Mouse (Mus musculus) MEL (cell line): ENCODE measurements at regions not wholly inside any gene's neighbourhood (a gene's known extent, or its start where the extent isn't known, plus 50 kb on each side); places are given as distances from the start of the nearest gene placed in this dataset.
"Not testable (repeated sequence)": the region's sequence is repeated elsewhere in the genome, so short reads cannot be mapped to it uniquely, and the experiment has no call there.

Experiments used
- CTCF ChIP-seq, 3 experiments: IDR thresholded peaks in 2 of 3; conservative IDR thresholded peaks in 1 of 3; 2 replicates each; pipeline ENCODE4 v1.5.1; 2011 to 2012; ENCODE audit warnings: low read length in 3 of 3, low read depth in 2 of 3, mild to moderate bottlenecking in 2 of 3, improper control_type of control experiment in 1 of 3, inconsistent platforms in 1 of 3, mixed read lengths in 1 of 3, moderate library complexity in 1 of 3; ENCODE audit not compliant: control insufficient read depth in 1 of 3, insufficient read depth in 1 of 3, poor library complexity in 1 of 3, severe bottlenecking in 1 of 3
- GABPA ChIP-seq: IDR thresholded peaks from 2 replicates; pipeline ENCODE4 v1.6.1; 2012; ENCODE audit warnings: low read depth, mild to moderate bottlenecking, inconsistent platforms, low read length, improper control_type of control experiment, moderate library complexity
- MAZ ChIP-seq: IDR thresholded peaks from 2 replicates; pipeline ENCODE4 v1.6.1; 2012; ENCODE audit warnings: low read depth, mild to moderate bottlenecking, inconsistent platforms, low read length, improper control_type of control experiment
- NRF1 ChIP-seq: IDR thresholded peaks from 2 replicates; pipeline ENCODE4 v1.6.1; 2014; ENCODE audit warnings: low read depth, mild to moderate bottlenecking, inconsistent platforms, low read length, improper control_type of control experiment, moderate library complexity; ENCODE audit not compliant: poor library complexity, insufficient read depth, severe bottlenecking
- POLR2A ChIP-seq, 2 experiments: IDR thresholded peaks; 2 replicates each; pipeline ENCODE4 v1.6.1; 2011 to 2012; ENCODE audit warnings: low read length in 2 of 2, mild to moderate bottlenecking in 2 of 2, control low read depth in 1 of 2, improper control_type of control experiment in 1 of 2, low read depth in 1 of 2, moderate library complexity in 1 of 2; ENCODE audit not compliant: control insufficient read depth in 1 of 2, insufficient read depth in 1 of 2, poor library complexity in 1 of 2
- TAL1 ChIP-seq: IDR thresholded peaks from 2 replicates; pipeline ENCODE4 v1.6.1; 2012; ENCODE audit warnings: mild to moderate bottlenecking, inconsistent platforms, low read length, moderate library complexity, mixed read lengths
- ZC3H11A ChIP-seq: IDR thresholded peaks from 2 replicates; pipeline ENCODE4 v1.6.1; 2012; ENCODE audit warnings: low read depth, mild to moderate bottlenecking, inconsistent platforms, low read length, improper control_type of control experiment

DNA sequence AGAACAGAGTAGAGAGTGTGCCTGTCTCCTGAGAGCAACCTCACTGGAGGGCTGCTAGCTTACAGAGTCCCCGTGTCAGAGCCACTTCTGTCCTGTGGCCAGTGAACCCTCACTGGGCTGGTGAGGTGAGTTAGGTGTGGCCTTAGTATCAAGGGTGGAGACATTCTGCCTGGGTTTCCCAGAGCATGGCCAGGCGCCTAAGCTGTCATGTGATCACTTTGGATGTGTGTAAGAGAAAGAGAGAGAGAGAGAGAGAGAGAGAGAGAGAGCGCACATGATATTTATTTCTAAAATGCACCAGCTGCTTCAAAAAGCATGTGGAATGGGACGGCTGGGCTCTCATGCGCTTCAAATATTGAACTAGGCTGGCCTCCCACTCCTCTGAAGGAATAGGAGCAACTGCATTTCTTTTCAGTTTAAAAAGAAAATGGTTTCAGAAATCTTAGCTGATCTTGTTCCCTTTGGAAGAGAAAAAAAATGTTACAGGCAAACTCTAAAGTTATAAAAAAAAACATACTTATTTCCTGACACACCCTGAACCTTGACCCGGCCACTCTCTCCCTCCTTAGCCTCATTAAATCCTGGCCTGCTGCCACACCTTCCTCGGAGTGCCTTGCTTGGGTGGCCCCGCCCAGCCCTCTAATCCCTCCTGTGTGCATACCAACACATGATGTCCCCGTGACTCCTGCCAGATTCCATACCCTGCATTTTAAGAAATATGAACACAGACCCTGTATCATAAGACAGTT is 201.1 kb downstream of the Tcp10c start:
- not testable (repeated sequence) for TF ChIP-seq GABPA; TAL1; NRF1; CTCF (IDR thresholded peaks at IDR 0.05 in 2 of 3, conservative IDR thresholded peaks at IDR 0.05 in 1 of 3; ENCODE audit: control insufficient read depth in 1 of 3, insufficient read depth in 1 of 3, low read depth in 2 of 3, low read length in 3 of 3, poor library complexity in 1 of 3, severe bottlenecking in 1 of 3); ZC3H11A; MAZ; POLR2A (IDR thresholded peaks at IDR 0.05; ENCODE audit: control insufficient read depth in 1 of 2, insufficient read depth in 1 of 2, low read depth in 1 of 2, low read length in 2 of 2, poor library complexity in 1 of 2)
